Mouse (Mus musculus): Measurements from ENCODE around the gene Dpp6. TPM values are rescaled to one million over a fixed set of nuclear protein-coding genes. Genes with fewer than 3 reads are reported as not detected.
"Not testable (repeated sequence)": the region's sequence is repeated elsewhere in the genome, so short reads cannot be mapped to it uniquely, and the experiment has no call there.

Dpp6 gene
- polyA plus RNA-seq, 1 experiment from 2014 or later = 0.06 TPM

- Histone ChIP-seq H3K36me3 (replicated peaks; ENCODE audit: insufficient read depth, low read length) (no peaks in the 10 kb centered on the region), H3K4me3 (ENCODE audit: low read depth, low read length) (no peak overlapping the region), H3K27me3 (ENCODE audit: insufficient read depth, low read length) (no peaks in the 10 kb centered on the region), H3K4me2 (ENCODE audit: low read depth, low read length) (no peak overlapping the region), H3K9ac (replicated peaks) (no peak overlapping the region), H3K4me1 (ENCODE audit: insufficient read depth) (no peaks in the 10 kb centered on the region), H3K9me3 (ENCODE audit: low read length) (no peaks in the 10 kb centered on the region), H3K27ac (ENCODE audit: low read depth) (no peak overlapping the region)
- DNase-seq (no peak), ATAC-seq (no peak)
- TF ChIP-seq CTCF (IDR thresholded peaks at IDR 0.05; ENCODE audit: low read depth) (no peak), EP300 (IDR thresholded peaks at IDR 0.05; ENCODE audit: low read depth) (no peak)
- 65% methylated on average over 2 of the region's 2 CpGs for WGBS (ENCODE audit: insufficient replicate concordance)
Observed at GRCm38 (mm10) chr5:27481706-27482105, 664.7 kb downstream of the Dpp6 start.

GRCm38 (mm10) chr5:27486138-27486537, 669.1 kb downstream of the Dpp6 start:
- 55% methylated on average over 1 of the region's 1 CpGs for WGBS (ENCODE audit: insufficient replicate concordance)
- Histone ChIP-seq H3K27ac (ENCODE audit: low read depth) (no peak overlapping the region), H3K36me3 (replicated peaks; ENCODE audit: insufficient read depth, low read length) (no peaks in the 10 kb centered on the region), H3K4me1 (ENCODE audit: insufficient read depth) (no peaks in the 10 kb centered on the region), H3K4me3 (ENCODE audit: low read depth, low read length) (no peak overlapping the region), H3K27me3 (ENCODE audit: insufficient read depth, low read length) (no peaks in the 10 kb centered on the region), H3K9me3 (ENCODE audit: low read length) (no peaks in the 10 kb centered on the region), H3K4me2 (ENCODE audit: low read depth, low read length) (no peak overlapping the region), H3K9ac (replicated peaks) (no peak overlapping the region)
- DNase-seq = no peak
- ATAC-seq = no peak
- TF ChIP-seq CTCF (IDR thresholded peaks at IDR 0.05; ENCODE audit: low read depth) (no peak), EP300 (IDR thresholded peaks at IDR 0.05; ENCODE audit: low read depth) (no peak)

- ATAC-seq = no peak
- no peak overlapping the region for H3K4me2 ChIP-seq (ENCODE audit: low read depth, low read length)
- 81% methylated on average over 4 of the region's 4 CpGs for whole genome bisulfite sequencing (ENCODE audit: insufficient replicate concordance)
Observed at GRCm38 (mm10) chr5:27490942-27491341, 673.9 kb downstream of the Dpp6 start.

GRCm38 (mm10) chr5:27501338-27501737, 684.3 kb downstream of the Dpp6 start, which contains the start of gene Speer4b:
Gene Speer4b, minus strand, starts transcription at chr5:27501438.
- not testable (repeated sequence) for H3K36me3 ChIP-seq (replicated peaks; ENCODE audit: insufficient read depth, low read length); DNase-seq; H3K27me3 ChIP-seq (ENCODE audit: insufficient read depth, low read length); H3K9ac ChIP-seq (replicated peaks); H3K27ac ChIP-seq (ENCODE audit: low read depth); H3K4me2 ChIP-seq (ENCODE audit: low read depth, low read length); H3K4me3 ChIP-seq (ENCODE audit: low read depth, low read length); ATAC-seq; H3K4me1 ChIP-seq (ENCODE audit: insufficient read depth); H3K9me3 ChIP-seq (ENCODE audit: low read length)
- 54% methylated on average over 1 of the region's 1 CpGs for WGBS (ENCODE audit: insufficient replicate concordance)

More at GRCm38 (mm10) chr5:27490942-27491341, 673.9 kb downstream of the Dpp6 start:
- no peak for DNase-seq
- Histone ChIP-seq H3K4me1 (ENCODE audit: insufficient read depth) (no peaks in the 10 kb centered on the region), H3K9ac (replicated peaks) (no peak overlapping the region), H3K36me3 (replicated peaks; ENCODE audit: insufficient read depth, low read length) (no peaks in the 10 kb centered on the region), H3K9me3 (ENCODE audit: low read length) (no peaks in the 10 kb centered on the region), H3K27ac (ENCODE audit: low read depth) (no peak overlapping the region), H3K4me3 (ENCODE audit: low read depth, low read length) (no peak overlapping the region), H3K27me3 (ENCODE audit: insufficient read depth, low read length) (no peaks in the 10 kb centered on the region)
- TF ChIP-seq EP300 (IDR thresholded peaks at IDR 0.05; ENCODE audit: low read depth) = no peak
- no peak for TF ChIP-seq CTCF (IDR thresholded peaks at IDR 0.05; ENCODE audit: low read depth)

- Histone ChIP-seq H3K27me3 (ENCODE audit: insufficient read depth, low read length) (no peaks in the 10 kb centered on the region), H3K9ac (replicated peaks) (no peak overlapping the region), H3K36me3 (replicated peaks; ENCODE audit: insufficient read depth, low read length) (no peaks in the 10 kb centered on the region), H3K4me1 (ENCODE audit: insufficient read depth) (no peaks in the 10 kb centered on the region), H3K9me3 (ENCODE audit: low read length) (no peaks in the 10 kb centered on the region), H3K27ac (ENCODE audit: low read depth) (no peak overlapping the region), H3K4me2 (ENCODE audit: low read depth, low read length) (no peak overlapping the region), H3K4me3 (ENCODE audit: low read depth, low read length) (no peak overlapping the region)
- DNase-seq (no peak), ATAC-seq (no peak)
- TF ChIP-seq EP300 (IDR thresholded peaks at IDR 0.05; ENCODE audit: low read depth) (no peak), CTCF (IDR thresholded peaks at IDR 0.05; ENCODE audit: low read depth) (no peak)
Observed at GRCm38 (mm10) chr5:27518716-27519115, 701.7 kb downstream of the Dpp6 start.

GRCm38 (mm10) chr5:27526906-27527305, 709.9 kb downstream of the Dpp6 start:
- no peak overlapping the region for H3K4me3 ChIP-seq (ENCODE audit: low read depth, low read length)
- H3K27ac ChIP-seq (ENCODE audit: low read depth) = no peak overlapping the region
- ATAC-seq (no peak), DNase-seq (no peak)
- H3K4me1 ChIP-seq (ENCODE audit: insufficient read depth) = no peaks in the 10 kb centered on the region
- no peaks in the 10 kb centered on the region for H3K36me3 ChIP-seq (replicated peaks; ENCODE audit: insufficient read depth, low read length)
- WGBS (ENCODE audit: insufficient replicate concordance) = 67% methylated on average over 1 of the region's 1 CpGs
- no peak overlapping the region for H3K4me2 ChIP-seq (ENCODE audit: low read depth, low read length)
- no peaks in the 10 kb centered on the region for H3K9me3 ChIP-seq (ENCODE audit: low read length)
- TF ChIP-seq CTCF (IDR thresholded peaks at IDR 0.05; ENCODE audit: low read depth) = no peak
- no peak for TF ChIP-seq EP300 (IDR thresholded peaks at IDR 0.05; ENCODE audit: low read depth)
- H3K27me3 ChIP-seq (ENCODE audit: insufficient read depth, low read length) = no peaks in the 10 kb centered on the region
- no peak overlapping the region for H3K9ac ChIP-seq (replicated peaks)

- no peak overlapping the region for H3K27ac ChIP-seq (ENCODE audit: low read depth)
- H3K9me3 ChIP-seq (ENCODE audit: low read length) = no peaks in the 10 kb centered on the region
- 23% methylated on average over 2 of the region's 2 CpGs for WGBS (ENCODE audit: insufficient replicate concordance)
- TF ChIP-seq CTCF (IDR thresholded peaks at IDR 0.05; ENCODE audit: low read depth) = peak; percentile 28; the same call in 1 of the 2 replicates
- no peak for TF ChIP-seq EP300 (IDR thresholded peaks at IDR 0.05; ENCODE audit: low read depth)
- H3K4me2 ChIP-seq (ENCODE audit: low read depth, low read length) = no peak overlapping the region
- DNase-seq (peak; percentile 17), ATAC-seq (no peak)
- H3K9ac ChIP-seq (replicated peaks) = no peak overlapping the region
- H3K4me1 ChIP-seq (ENCODE audit: insufficient read depth) = no peaks in the 10 kb centered on the region
- no peaks in the 10 kb centered on the region for H3K27me3 ChIP-seq (ENCODE audit: insufficient read depth, low read length)
- no peak overlapping the region for H3K4me3 ChIP-seq (ENCODE audit: low read depth, low read length)
- H3K36me3 ChIP-seq (replicated peaks; ENCODE audit: insufficient read depth, low read length) = no peaks in the 10 kb centered on the region
Observed at GRCm38 (mm10) chr5:27544816-27545270, 727.8 kb downstream of the Dpp6 start.

Measured in liver, postnatal 0 days (tissue).